Mouse (Mus musculus): ENCODE measurements at regions not wholly inside any gene's neighbourhood (a gene's known extent, or its start where the extent isn't known, plus 50 kb on each side); places are given as distances from the start of the nearest gene placed in this dataset.

- Histone ChIP-seq H3K79me3 (ENCODE audit: low read depth) (no peaks in the 10 kb centered on the region), H3K4me3 (ENCODE audit: insufficient read depth, poor library complexity, severe bottlenecking) (no peak overlapping the region), H3K79me2 (ENCODE audit: control insufficient read depth, insufficient read depth) (no peaks in the 10 kb centered on the region), H3K36me3 (ENCODE audit: control insufficient read depth, insufficient read depth) (no peaks in the 10 kb centered on the region), H3K27me3 (ENCODE audit: control insufficient read depth, insufficient read depth, insufficient read length) (no peaks in the 10 kb centered on the region), H3ac (ENCODE audit: control insufficient read depth, insufficient read length, low read depth) (no peak overlapping the region)
- no peak for TF ChIP-seq CTCF (IDR thresholded peaks at IDR 0.05; ENCODE audit: control insufficient read depth, insufficient read depth, insufficient read length)
- no peak for TF ChIP-seq MAX (IDR thresholded peaks at IDR 0.05)
- TF ChIP-seq USF1 (IDR thresholded peaks at IDR 0.05; ENCODE audit: low read depth), result no peak
- TF ChIP-seq MYOG (IDR thresholded peaks at IDR 0.05; ENCODE audit: control insufficient read depth, extremely low read depth, insufficient read length), result no peak
- TF ChIP-seq MYOD1 (IDR thresholded peaks at IDR 0.05; ENCODE audit: control insufficient read depth, insufficient read length, low read depth), result no peak
- TF ChIP-seq CEBPB (IDR thresholded peaks at IDR 0.05; ENCODE audit: low read depth), result no peak
- TF ChIP-seq FOSL1 (IDR thresholded peaks at IDR 0.05; ENCODE audit: insufficient read depth, low read length, poor library complexity, severe bottlenecking), result no peak
These were observed 67.7 kb upstream of the Col1a2 start for GRCm38 (mm10) chr6:4436874-4437273.

- no peak overlapping the region for H3K4me3 ChIP-seq (ENCODE audit: insufficient read depth, poor library complexity, severe bottlenecking)
- H3K36me3 ChIP-seq (ENCODE audit: control insufficient read depth, insufficient read depth), result no peaks in the 10 kb centered on the region
- no peaks in the 10 kb centered on the region for H3K27me3 ChIP-seq (ENCODE audit: control insufficient read depth, insufficient read depth, insufficient read length)
- H3ac ChIP-seq (ENCODE audit: control insufficient read depth, insufficient read length, low read depth), result no peak overlapping the region
- H3K79me2 ChIP-seq (ENCODE audit: control insufficient read depth, insufficient read depth), result no peaks in the 10 kb centered on the region
- TF ChIP-seq CTCF (IDR thresholded peaks at IDR 0.05; ENCODE audit: control insufficient read depth, insufficient read depth, insufficient read length) (no peak), MYOD1 (IDR thresholded peaks at IDR 0.05; ENCODE audit: control insufficient read depth, insufficient read length, low read depth) (no peak), CEBPB (IDR thresholded peaks at IDR 0.05; ENCODE audit: low read depth) (no peak), MAX (IDR thresholded peaks at IDR 0.05) (no peak), USF1 (IDR thresholded peaks at IDR 0.05; ENCODE audit: low read depth) (no peak), MYOG (IDR thresholded peaks at IDR 0.05; ENCODE audit: control insufficient read depth, extremely low read depth, insufficient read length) (no peak), FOSL1 (IDR thresholded peaks at IDR 0.05; ENCODE audit: insufficient read depth, low read length, poor library complexity, severe bottlenecking) (no peak)
- H3K79me3 ChIP-seq (ENCODE audit: low read depth), result no peaks in the 10 kb centered on the region
These were observed 62.9 kb upstream of the Col1a2 start for GRCm38 (mm10) chr6:4441618-4442167.

GRCm38 (mm10) chr6:4445906-4446305 lies 58.7 kb upstream of the Col1a2 start:
- no peaks in the 10 kb centered on the region for H3K79me3 ChIP-seq (ENCODE audit: low read depth)
- TF ChIP-seq CTCF (IDR thresholded peaks at IDR 0.05; ENCODE audit: control insufficient read depth, insufficient read depth, insufficient read length), result no peak
- no peak for TF ChIP-seq MYOD1 (IDR thresholded peaks at IDR 0.05; ENCODE audit: control insufficient read depth, insufficient read length, low read depth)
- TF ChIP-seq MAX (IDR thresholded peaks at IDR 0.05), result no peak
- TF ChIP-seq FOSL1 (IDR thresholded peaks at IDR 0.05; ENCODE audit: insufficient read depth, low read length, poor library complexity, severe bottlenecking), result no peak
- no peak for TF ChIP-seq MYOG (IDR thresholded peaks at IDR 0.05; ENCODE audit: control insufficient read depth, extremely low read depth, insufficient read length)
- TF ChIP-seq USF1 (IDR thresholded peaks at IDR 0.05; ENCODE audit: low read depth), result no peak
- TF ChIP-seq CEBPB (IDR thresholded peaks at IDR 0.05; ENCODE audit: low read depth), result no peak
- H3K79me2 ChIP-seq (ENCODE audit: control insufficient read depth, insufficient read depth), result no peaks in the 10 kb centered on the region
- H3ac ChIP-seq (ENCODE audit: control insufficient read depth, insufficient read length, low read depth), result no peak overlapping the region
- no peaks in the 10 kb centered on the region for H3K36me3 ChIP-seq (ENCODE audit: control insufficient read depth, insufficient read depth)
- H3K4me3 ChIP-seq (ENCODE audit: insufficient read depth, poor library complexity, severe bottlenecking), result no peak overlapping the region
- no peaks in the 10 kb centered on the region for H3K27me3 ChIP-seq (ENCODE audit: control insufficient read depth, insufficient read depth, insufficient read length)

GRCm38 (mm10) chr6:4451227-4451626 lies 53.4 kb upstream of the Col1a2 start:
- H3K79me3 ChIP-seq (ENCODE audit: low read depth), result no peaks in the 10 kb centered on the region
- H3K4me3 ChIP-seq (ENCODE audit: insufficient read depth, poor library complexity, severe bottlenecking), result no peak overlapping the region
- no peak overlapping the region for H3ac ChIP-seq (ENCODE audit: control insufficient read depth, insufficient read length, low read depth)
- no peaks in the 10 kb centered on the region for H3K79me2 ChIP-seq (ENCODE audit: control insufficient read depth, insufficient read depth)
- H3K27me3 ChIP-seq (ENCODE audit: control insufficient read depth, insufficient read depth, insufficient read length), result no peaks in the 10 kb centered on the region
- TF ChIP-seq USF1 (IDR thresholded peaks at IDR 0.05; ENCODE audit: low read depth) (no peak), MAX (IDR thresholded peaks at IDR 0.05) (no peak), MYOG (IDR thresholded peaks at IDR 0.05; ENCODE audit: control insufficient read depth, extremely low read depth, insufficient read length) (no peak), FOSL1 (IDR thresholded peaks at IDR 0.05; ENCODE audit: insufficient read depth, low read length, poor library complexity, severe bottlenecking) (no peak), CTCF (IDR thresholded peaks at IDR 0.05; ENCODE audit: control insufficient read depth, insufficient read depth, insufficient read length) (no peak), MYOD1 (IDR thresholded peaks at IDR 0.05; ENCODE audit: control insufficient read depth, insufficient read length, low read depth) (no peak), CEBPB (IDR thresholded peaks at IDR 0.05; ENCODE audit: low read depth) (no peak)
- no peaks in the 10 kb centered on the region for H3K36me3 ChIP-seq (ENCODE audit: control insufficient read depth, insufficient read depth)

Measured in C2C12 (cell line).